Mouse (Mus musculus): ENCODE measurements around the gene Rapgef3. TPM values are rescaled to one million over a fixed set of nuclear protein-coding genes. Genes with fewer than 3 reads are reported as not detected.

The Rapgef3 gene
- 1 to 10 TPM; 1.2 to 3.9 TPM for total RNA-seq (2023)

GRCm38 (mm10) chr15:97767280-97768186 lies at the start of gene Rapgef3:
TSS of gene Rapgef3 (minus strand) at chr15:97767972.

GRCm38 (mm10) chr15:97778311-97779098 lies 10.7 kb upstream of the Rapgef3 start, which contains the start of gene Slc48a1:
TSS of gene Slc48a1 (plus strand) at chr15:97778520.

GRCm38 (mm10) chr15:97731111-97731510 lies 36.7 kb downstream of the Rapgef3 start, which contains the start of gene Endou:
TSS of gene Endou (minus strand) at chr15:97731339.

GRCm38 (mm10) chr15:97705211-97706050 lies 62.3 kb downstream of the Rapgef3 start, which contains the start of gene Rpap3:
TSS of gene Rpap3 (minus strand) at chr15:97705825.

Other genes with a start within 250 kb of the Rapgef3 start
- gene Rpap3, start 62.1 kb downstream of the Rapgef3 start, total RNA-seq (2023): 10 to 100 TPM; 14.6 to 18.6 TPM
- under 1 TPM in 1 of 2 experiments, not detected in 1; 0.23 TPM for gene Endou, start 36.6 kb downstream of the Rapgef3 start, total RNA-seq (2023)
- gene Slc48a1, start 10.5 kb upstream of the Rapgef3 start, total RNA-seq (2023): 10 to 100 TPM; 21.5 to 23.5 TPM
- 100 to 1,000 TPM; 189 to 190 TPM for gene Hdac7, start 76.5 kb upstream of the Rapgef3 start, total RNA-seq (2023)
- 1 to 10 TPM in 1 of 2 experiments, under 1 TPM in 1; 0.84 to 1.2 TPM for gene Vdr, start 142.7 kb upstream of the Rapgef3 start, total RNA-seq (2023)
- 10 to 100 TPM; 13.4 to 13.8 TPM for gene Tmem106c, start 196.2 kb upstream of the Rapgef3 start, total RNA-seq (2023)
- gene Col2a1, start 236.7 kb upstream of the Rapgef3 start, total RNA-seq (2023): not detected

All from T-cell, adult 66 days (primary cell).